ENCODE assay signal across 8 mouse cellular contexts in the genomic region with DNA sequence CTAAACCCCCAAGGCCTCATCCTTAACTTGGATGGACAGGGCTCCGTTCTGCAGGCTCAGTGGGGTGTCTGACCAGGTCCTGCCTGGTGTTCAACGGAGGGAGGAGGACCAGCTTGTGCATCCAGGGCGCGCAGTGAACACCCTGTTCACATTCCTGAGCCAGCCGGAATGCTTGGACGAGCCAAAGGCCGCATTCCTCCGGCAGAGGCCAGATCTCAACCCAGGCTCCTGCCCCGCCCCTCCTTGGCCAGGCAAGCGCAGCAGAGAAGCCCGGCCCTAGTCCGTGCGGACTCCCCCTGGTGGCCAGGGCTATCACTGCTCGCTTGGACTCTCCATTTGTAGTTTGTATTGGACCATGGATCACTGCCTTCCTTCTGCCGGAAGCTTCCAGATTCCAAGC. TPM values are rescaled to one million over a fixed set of nuclear protein-coding genes. Genes with fewer than 3 reads are reported as not detected.
DNase-seq lines count a peak whose midpoint lies in the region; ATAC-seq lines count a peak whose summit lies in the region.

No protein-coding gene starts in this region.

- no peaks in the 10 kb centered on the region for H3K27me3 ChIP-seq in hindbrain, embryonic 12.5 days
- no peaks in the 10 kb centered on the region for H3K27me3 ChIP-seq in lung, embryonic 16.5 days (ENCODE audit: control insufficient read depth, insufficient read depth, low read depth, low read length)

- no peak overlapping the region for H3K9ac ChIP-seq in hindbrain, embryonic 12.5 days
- H3K9ac ChIP-seq in lung, embryonic 16.5 days (ENCODE audit: low read length) = peak overlapping the region; percentile 50

- no peaks in the 10 kb centered on the region for H3K36me3 ChIP-seq in hindbrain, embryonic 12.5 days
- no peaks in the 10 kb centered on the region for H3K36me3 ChIP-seq in lung, embryonic 16.5 days (ENCODE audit: control insufficient read depth, insufficient read depth, low read length)

- no peaks in the 10 kb centered on the region for H3K9me3 ChIP-seq in hindbrain, embryonic 12.5 days (replicated peaks)
- no peaks in the 10 kb centered on the region for H3K9me3 ChIP-seq in lung, embryonic 16.5 days (ENCODE audit: control insufficient read depth, low read length)

- WGBS in hindbrain, embryonic 12.5 days = 3% methylated on average over 15 of the region's 15 CpGs
- 6% methylated on average over 15 of the region's 15 CpGs for WGBS in lung, embryonic 16.5 days

- H3K4me2 ChIP-seq in hindbrain, embryonic 12.5 days (replicated peaks) = no peak overlapping the region
- peak overlapping the region; percentile 25; the same call in 1 of the 2 replicates for H3K4me2 ChIP-seq in lung, embryonic 16.5 days (ENCODE audit: low read depth, low read length)

- H3K4me3 ChIP-seq in hindbrain, embryonic 12.5 days = no peak overlapping the region
- no peak overlapping the region for H3K4me3 ChIP-seq in lung, embryonic 16.5 days (ENCODE audit: low read length)

- H3K4me1 ChIP-seq in hindbrain, embryonic 12.5 days = peaks cover 15% of the 10 kb centered on the region
- peaks cover 44% of the 10 kb centered on the region for H3K4me1 ChIP-seq in lung, embryonic 16.5 days (replicated peaks; ENCODE audit: control insufficient read depth, insufficient read depth, low read length)

- DNase-seq in Muller cell, postnatal 12 days (ENCODE audit: inconsistent ontology term) = peak; percentile 98
- DNase-seq in cerebellum, adult 8-10 months = peak; percentile 59
- peak; percentile 51 to 60 for DNase-seq in frontal cortex, postnatal 14 days (ENCODE audit: low spot score in 2 of 2)
- peak; percentile 72 for DNase-seq in layer of hippocampus, adult 9-11 months
- DNase-seq in retina, postnatal 1 day = peak; percentile 88
- DNase-seq in urinary bladder, adult 18-20 months (ENCODE audit: low spot score in 2 of 2) = peak; percentile 90

- peak; percentile 64; the same call in 1 of the 2 replicates for ATAC-seq in hindbrain, embryonic 12.5 days (ENCODE audit: low FRiP score)
- peak; percentile 92 for ATAC-seq in lung, embryonic 16.5 days (ENCODE audit: low read depth)

- H3K27ac ChIP-seq in hindbrain, embryonic 12.5 days = 0 out of 2 replicates have a peak overlapping the region, but pooled peaks have one; percentile 17
- peak overlapping the region; percentile 88 for H3K27ac ChIP-seq in lung, embryonic 16.5 days (ENCODE audit: low read length)

RNA-seq across cellular contexts. Expression of a gene that starts 55.2 kb away (rescaled TPM):
- polyA plus RNA-seq in hindbrain, embryonic 12.5 days (2016; fragmentation: Nextera tagmentation; extraction: Ambion mirVana) = 18.2 and 18.3 TPM in 2 replicates
- 18.4 and 20.3 TPM in 2 replicates for polyA plus RNA-seq in lung, embryonic 16.5 days (2015; fragmentation: Nextera tagmentation; extraction: Ambion mirVana)
